8 mouse cellular contexts compared by ENCODE assay signal in genomic region chr9:15708979-15709598, GRCm38 (mm10). TPM values are rescaled to one million over a fixed set of nuclear protein-coding genes. Genes with fewer than 3 reads are reported as not detected.
A peak's percentile ranks its signal among the peaks of the same experiment; 100 is the strongest.
DNase-seq lines count a peak whose midpoint lies in the region; ATAC-seq and TF ChIP-seq lines count a peak whose summit lies in the region.

No protein-coding gene starts in this region.

- WGBS in heart, embryonic 12.5 days = 10% methylated on average over 14 of the region's 14 CpGs
- 15% methylated on average over 14 of the region's 14 CpGs for WGBS in liver, embryonic 14.5 days (ENCODE audit: insufficient replicate concordance)
- WGBS in neural tube, embryonic 14.5 days = 16% methylated on average over 14 of the region's 14 CpGs

- H3K9me3 ChIP-seq in heart, embryonic 12.5 days (replicated peaks) = no peaks in the 10 kb centered on the region
- no peaks in the 10 kb centered on the region for H3K9me3 ChIP-seq in liver, embryonic 14.5 days (ENCODE audit: control insufficient read depth, low read length)
- no peaks in the 10 kb centered on the region for H3K9me3 ChIP-seq in neural tube, embryonic 14.5 days (ENCODE audit: control insufficient read depth, low read length)

- TF ChIP-seq CTCF in liver, embryonic 14.5 days (IDR thresholded peaks at IDR 0.05; ENCODE audit: low read depth) = no peak

- no peak for DNase-seq in heart, adult 9 months (ENCODE audit: low spot score in 2 of 2)
- DNase-seq in liver, embryonic 14.5 days (ENCODE audit: low read depth in 3 of 3, low spot score in 3 of 3) = peak in 1 of 3 experiments; percentile 17
- DNase-seq in layer of hippocampus, adult 11-12 months (ENCODE audit: low spot score) = no peak
- no peak for DNase-seq in spleen, postnatal 10 days (ENCODE audit: low spot score in 2 of 2)

- peak overlapping the region; percentile 91 for H3K9ac ChIP-seq in heart, embryonic 12.5 days
- 0 out of 2 replicates have a peak overlapping the region, but pooled peaks have one; percentile 13 for H3K9ac ChIP-seq in liver, embryonic 14.5 days (replicated peaks)
- peak overlapping the region; percentile 82 for H3K9ac ChIP-seq in neural tube, embryonic 14.5 days (replicated peaks; ENCODE audit: low read depth, low read length)

- no peak for TF ChIP-seq EP300 in liver, embryonic 14.5 days (IDR thresholded peaks at IDR 0.05; ENCODE audit: low read depth)

- ATAC-seq in heart, embryonic 12.5 days (ENCODE audit: insufficient number of reproducible peaks, low FRiP score) = peak; percentile 61
- peak; percentile 53 for ATAC-seq in activated CD4-positive, CD25-positive, alpha-beta regulatory T cell, adult 4 months
- peak; percentile 71 for ATAC-seq in granulocyte monocyte progenitor cell, adult 5-6 weeks (replicated peaks; ENCODE audit: poor library complexity, severe bottlenecking)
- ATAC-seq in liver, embryonic 14.5 days (ENCODE audit: insufficient read depth) = peak; percentile 41; the same call in 1 of the 2 replicates
- ATAC-seq in neural tube, embryonic 14.5 days (ENCODE audit: low read depth) = peak; percentile 47

- H3K4me3 ChIP-seq in heart, embryonic 12.5 days = peak overlapping the region; percentile 77
- peak overlapping the region; percentile 55 to 63 for H3K4me3 ChIP-seq in liver, embryonic 14.5 days (ENCODE audit: insufficient read depth in 1 of 2, low read depth in 2 of 2, low read length in 2 of 2)
- H3K4me3 ChIP-seq in neural tube, embryonic 14.5 days (ENCODE audit: low read depth, low read length) = peak overlapping the region; percentile 61

- no peaks in the 10 kb centered on the region for H3K36me3 ChIP-seq in heart, embryonic 12.5 days
- no peaks in the 10 kb centered on the region for H3K36me3 ChIP-seq in liver, embryonic 14.5 days (replicated peaks; ENCODE audit: control insufficient read depth, insufficient read depth, low read depth)
- H3K36me3 ChIP-seq in neural tube, embryonic 14.5 days (ENCODE audit: control insufficient read depth, insufficient read depth, low read length) = no peaks in the 10 kb centered on the region

- H3K27ac ChIP-seq in heart, embryonic 12.5 days (ENCODE audit: poor library complexity, severe bottlenecking) = no peak overlapping the region
- H3K27ac ChIP-seq in liver, embryonic 14.5 days = no peak overlapping the region
- H3K27ac ChIP-seq in neural tube, embryonic 14.5 days (ENCODE audit: low read depth, low read length) = peak overlapping the region; percentile 90

- H3K4me2 ChIP-seq in heart, embryonic 12.5 days = peak overlapping the region; percentile 79
- peak overlapping the region; percentile 66 for H3K4me2 ChIP-seq in liver, embryonic 14.5 days (ENCODE audit: low read depth)
- H3K4me2 ChIP-seq in neural tube, embryonic 14.5 days (ENCODE audit: low read depth, low read length) = peak overlapping the region; percentile 67

- H3K4me1 ChIP-seq in heart, embryonic 12.5 days (replicated peaks) = peaks cover 2% of the 10 kb centered on the region; the same call in 1 of the 2 replicates
- H3K4me1 ChIP-seq in liver, embryonic 14.5 days (replicated peaks; ENCODE audit: control insufficient read depth in 2 of 2, insufficient read depth in 2 of 2, low read length in 1 of 2) = peaks cover 0 to 4% of the 10 kb centered on the region in 2 experiments; a peak in 2 of 4 replicates
- H3K4me1 ChIP-seq in neural tube, embryonic 14.5 days (ENCODE audit: control insufficient read depth, insufficient read depth, low read length) = peaks cover 19% of the 10 kb centered on the region; the same call in 1 of the 2 replicates

- H3K27me3 ChIP-seq in heart, embryonic 12.5 days (replicated peaks) = peaks cover 6% of the 10 kb centered on the region
- no peaks in the 10 kb centered on the region; the same call in 1 of the 2 replicates for H3K27me3 ChIP-seq in liver, embryonic 14.5 days (ENCODE audit: control insufficient read depth, insufficient read depth, low read length)
- no peaks in the 10 kb centered on the region for H3K27me3 ChIP-seq in neural tube, embryonic 14.5 days (ENCODE audit: control insufficient read depth, insufficient read depth, low read length)

RNA-seq across cellular contexts. Expression of gene Slc36a4, which starts 0.4 kb away (rescaled TPM):
- polyA plus RNA-seq in heart, embryonic 12.5 days (2016; fragmentation: Nextera tagmentation; extraction: Ambion mirVana) = 11.8 and 11.9 TPM in 2 replicates
- 1 to 10 TPM; 3.7 to 3.9 TPM for polyA plus RNA-seq in activated CD4-positive, CD25-positive, alpha-beta regulatory T cell, adult 4 months (2017; shearing (Covaris generic))
- total RNA-seq in granulocyte monocyte progenitor cell, adult 5-6 weeks (2014; fragmentation: Nextera tagmentation) = 11.8 and 12.1 TPM in 2 replicates
- 9.7 and 14.3 TPM in 2 replicates for total RNA-seq in granulocyte monocyte progenitor cell, adult 5-6 weeks (2017)
- 0.61 and 0.66 TPM in 2 replicates for polyA plus RNA-seq in liver, embryonic 14.5 days (2012; rRNA removed)
- polyA plus RNA-seq in liver, embryonic 14.5 days (2014; fragmentation: Nextera tagmentation; extraction: Ambion mirVana) = 1.6 and 1.8 TPM in 2 replicates
- 36.5 and 57.4 TPM in 2 replicates for polyA plus RNA-seq in neural tube, embryonic 14.5 days (2014; fragmentation: Nextera tagmentation; extraction: Ambion mirVana)

Comparison
In these comparisons a context has a peak if more than half of its experiments do, and no peak if none do; other contexts are left out.
1. H3K9ac ChIP-seq: peak in every context shown above with its lines; median percentile 91 in heart, embryonic 12.5 days; 82 in neural tube, embryonic 14.5 days; 13 in liver, embryonic 14.5 days.